Mouse (Mus musculus) cerebellum, adult 11-12 months (tissue): ENCODE data around the gene Pxmp2.

Experiments
- DNase-seq: peaks from one replicate; pipeline ENCODE4 v3.0.0; 2022

Pxmp2 gene

GRCm38 (mm10) chr5:110285770-110286445 is at the start of gene Pxmp2, which contains the start of gene Pole:
Pxmp2 (minus strand) TSS chr5:110286186.
Pole (plus strand) TSS chr5:110286306.
- peak; percentile 80 for DNase-seq

- DNase-seq = no peak
Measured at GRCm38 (mm10) chr5:110330508-110330907, 44.5 kb upstream of the Pxmp2 start.

- no peak for DNase-seq
Measured at GRCm38 (mm10) chr5:110313127-110313526, 27.1 kb upstream of the Pxmp2 start.

DNA sequence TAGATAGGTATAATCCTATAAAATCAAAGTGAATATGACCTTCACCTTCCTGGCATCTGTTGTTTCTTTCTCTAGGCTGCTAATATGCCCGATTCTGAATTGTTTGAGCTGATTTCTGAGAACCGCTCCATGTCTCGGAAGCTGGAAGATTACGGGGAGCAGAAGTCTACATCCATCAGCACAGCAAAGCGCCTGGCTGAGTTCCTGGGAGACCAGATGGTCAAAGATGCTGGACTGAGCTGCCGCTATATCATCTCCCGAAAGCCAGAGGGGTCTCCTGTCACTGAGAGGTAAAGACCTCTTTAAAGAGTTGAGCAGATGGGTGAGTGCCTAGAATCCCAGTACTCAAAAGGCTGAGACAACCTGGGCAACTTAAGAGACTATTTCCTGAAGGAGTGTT is 22.9 kb upstream of the Pxmp2 start:
- peak; percentile 11 for DNase-seq

DNA sequence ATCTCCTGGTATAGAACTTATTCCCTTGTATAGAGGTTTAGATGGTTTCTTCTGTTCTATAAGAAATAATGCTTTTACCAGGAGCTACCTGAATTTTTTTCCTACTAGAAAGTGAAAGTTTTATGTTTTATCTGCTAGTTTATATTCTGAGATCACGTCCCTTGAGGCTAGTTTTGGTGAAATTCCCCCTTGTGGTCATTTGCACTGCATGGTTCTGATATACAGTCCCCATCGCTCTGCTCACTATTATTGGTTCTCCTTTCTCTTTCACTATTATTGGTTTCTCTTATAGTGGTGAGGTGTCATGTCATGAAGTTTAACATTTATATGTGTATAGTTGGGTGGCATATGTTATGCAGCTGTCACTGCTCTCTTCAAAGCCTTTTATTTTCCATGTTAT is 14.6 kb upstream of the Pxmp2 start:
- no peak for DNase-seq

- no peak for DNase-seq
Measured at GRCm38 (mm10) chr5:110296637-110297036, 10.7 kb upstream of the Pxmp2 start.

DNA sequence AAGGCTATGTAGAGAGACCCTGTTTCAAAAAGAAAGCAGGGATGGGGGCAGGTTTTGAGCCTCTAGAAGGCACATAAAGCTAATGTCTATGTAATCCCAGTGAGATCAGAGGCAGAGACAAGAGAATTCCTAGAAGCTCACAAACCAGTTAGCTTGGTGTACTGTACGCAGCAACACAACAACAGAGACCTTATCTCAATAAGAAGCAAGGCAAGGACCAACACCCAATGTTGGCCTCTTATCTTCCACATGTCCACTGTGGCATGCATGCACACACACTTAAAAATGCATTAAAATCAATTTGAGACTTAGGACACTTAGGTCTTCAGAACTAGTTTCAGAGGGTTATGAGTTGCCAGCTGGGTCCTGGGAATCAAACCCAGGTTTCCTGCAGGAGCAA is 5.7 kb upstream of the Pxmp2 start:
- no peak for DNase-seq

DNA sequence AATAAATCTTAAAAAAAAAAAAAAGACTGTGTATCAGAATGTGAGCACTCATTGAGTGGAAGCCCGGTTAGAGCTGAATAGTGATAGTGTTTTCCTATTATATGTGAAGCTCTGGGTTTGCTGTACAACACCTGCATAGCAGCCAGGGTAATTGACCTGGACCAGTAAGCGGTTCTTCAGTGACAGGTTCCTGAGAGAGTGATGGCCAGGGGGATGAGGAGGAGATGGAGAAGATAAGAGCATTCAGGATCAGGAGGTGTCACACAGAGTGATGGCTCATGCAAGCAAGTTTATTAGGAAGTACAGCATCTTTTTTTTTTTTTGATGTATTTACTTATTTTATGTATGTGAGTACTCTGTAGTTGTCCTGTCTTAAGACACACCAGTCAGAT is 1.1 kb upstream of the Pxmp2 start:
- DNase-seq = no peak

GRCm38 (mm10) chr5:110286446-110287083 is 579 bp upstream of the Pxmp2 start:
- DNase-seq = no peak

- DNase-seq = no peak
Measured at GRCm38 (mm10) chr5:110285156-110285555, 830 bp downstream of the Pxmp2 start.

DNA sequence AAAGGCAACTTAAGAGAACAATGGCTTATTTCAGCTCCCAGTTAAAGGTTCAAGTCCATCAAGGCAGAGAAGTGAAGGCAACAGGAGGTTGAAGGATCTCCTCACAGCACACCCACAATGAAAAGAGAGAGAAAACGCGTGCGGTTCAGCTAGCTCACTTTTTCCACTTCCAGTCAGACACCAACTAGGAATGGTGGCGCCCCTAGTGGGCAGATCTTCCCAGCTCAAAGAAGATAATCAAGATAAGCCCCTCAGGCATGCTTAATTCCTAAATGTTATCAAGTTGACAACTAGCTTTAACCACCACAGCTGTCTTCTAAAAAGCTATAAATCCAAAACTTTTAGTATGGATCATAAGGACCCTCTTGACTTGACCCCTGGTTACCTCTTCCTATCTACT is 1.4 kb downstream of the Pxmp2 start:
- no peak for DNase-seq

DNA sequence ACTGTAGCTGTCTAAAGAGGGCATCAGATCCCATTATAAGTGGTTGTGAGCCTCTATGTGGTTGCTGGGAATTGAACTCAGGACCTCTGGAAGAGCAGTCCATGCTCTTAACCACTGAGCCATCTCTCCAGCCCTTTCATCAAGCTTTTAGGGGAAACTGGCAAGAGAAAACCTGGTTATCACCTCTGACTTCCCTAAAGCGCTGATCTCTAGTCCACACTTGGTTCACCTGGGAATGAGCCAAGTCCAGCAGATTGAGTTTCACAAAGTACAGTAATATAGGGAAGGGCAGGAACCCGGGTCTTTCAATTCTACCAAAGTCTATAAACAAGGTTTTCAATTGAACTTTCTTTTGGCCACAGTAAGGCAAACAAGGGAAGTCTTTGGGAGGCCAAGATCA is 4.0 kb downstream of the Pxmp2 start:
- no peak for DNase-seq

GRCm38 (mm10) chr5:110276910-110277309 is 9.1 kb downstream of the Pxmp2 start:
- DNase-seq = no peak

GRCm38 (mm10) chr5:110276391-110276790 is 9.6 kb downstream of the Pxmp2 start:
- DNase-seq = no peak

DNA sequence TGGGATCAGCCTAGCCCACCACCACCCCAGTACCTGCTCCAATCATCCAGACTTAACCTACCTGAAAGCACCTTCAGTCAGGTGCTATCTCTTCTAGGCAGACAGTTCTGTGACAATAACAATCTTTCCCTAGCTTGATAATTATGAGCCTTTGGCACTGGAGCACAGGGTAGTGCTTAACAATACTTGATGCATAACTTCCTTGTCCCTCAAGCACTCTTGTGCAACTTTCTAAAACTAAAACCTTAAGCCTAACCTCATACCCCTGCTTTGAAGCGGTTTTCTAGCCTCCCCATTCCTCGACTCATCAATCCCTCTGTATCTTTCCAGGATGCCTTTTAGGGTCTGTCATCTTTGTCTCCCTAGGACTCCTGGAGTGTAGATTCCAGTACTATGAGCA is 11.1 kb downstream of the Pxmp2 start:
- DNase-seq = no peak

DNA sequence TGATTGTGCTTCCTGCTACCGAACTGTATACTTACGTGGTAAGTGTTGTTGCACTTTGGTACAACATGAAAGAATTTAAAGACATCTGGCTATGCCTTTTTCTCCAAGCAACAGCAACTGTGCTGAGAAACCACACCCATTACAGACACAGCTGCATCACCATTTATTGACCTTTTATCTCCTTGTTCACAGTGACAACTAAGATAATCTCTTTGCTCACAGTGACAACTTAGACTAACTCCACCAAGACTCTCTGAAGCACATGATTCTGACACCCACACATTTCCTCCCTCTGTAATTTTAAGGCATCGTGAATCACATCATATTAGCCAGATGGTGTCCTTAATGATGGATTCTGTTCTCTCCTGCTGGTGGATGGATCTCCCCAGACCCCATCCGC is 11.8 kb downstream of the Pxmp2 start:
- DNase-seq = no peak

GRCm38 (mm10) chr5:110270242-110270641 is 15.7 kb downstream of the Pxmp2 start:
- DNase-seq = peak; percentile 29

DNA sequence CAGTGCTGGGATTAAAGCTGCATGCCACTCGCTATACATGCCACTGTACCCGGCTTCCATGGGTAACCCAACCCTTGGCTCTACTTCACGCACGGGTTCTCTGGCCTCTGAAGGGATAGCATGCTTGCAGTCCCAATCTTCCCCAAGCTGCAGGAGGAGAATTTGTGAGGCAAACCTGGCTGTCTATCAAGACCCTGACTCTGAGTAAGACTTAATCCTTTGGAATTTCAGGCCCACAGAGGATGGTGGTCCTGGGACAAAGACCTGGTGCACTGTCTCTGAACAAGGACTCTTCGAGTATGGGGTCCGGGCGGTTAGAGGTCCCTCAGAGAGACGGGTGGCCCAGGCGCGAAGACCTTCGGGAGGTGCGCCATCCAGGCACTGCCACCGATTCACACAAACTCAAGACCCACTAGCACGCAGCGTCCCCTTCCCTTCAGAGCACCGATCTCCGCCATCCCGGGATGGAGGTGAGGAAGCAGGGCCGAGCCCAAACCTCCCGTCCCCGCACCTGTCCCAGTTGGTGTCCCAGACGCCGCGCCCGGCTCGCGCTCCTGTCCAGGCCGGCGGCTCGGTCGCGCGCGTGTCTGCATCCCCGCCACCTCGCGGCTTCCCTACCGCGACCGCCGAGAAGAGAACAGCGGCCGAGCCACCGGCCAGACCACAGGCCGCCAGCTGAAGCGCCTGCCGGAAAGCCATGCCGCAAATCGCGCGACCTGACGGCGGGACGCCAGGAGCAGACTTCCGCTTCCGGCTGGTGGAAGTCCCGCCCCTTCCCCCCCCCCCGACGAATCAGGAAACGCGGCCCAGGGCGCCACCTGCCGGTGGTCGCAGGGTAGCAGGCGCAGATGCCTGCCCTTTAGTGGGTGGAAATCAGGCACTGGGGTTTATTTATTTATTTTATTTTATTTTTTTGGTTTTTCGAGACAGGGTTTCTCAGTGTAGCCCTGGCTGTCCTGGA is 16.6 kb downstream of the Pxmp2 start, which contains the start of gene Pgam5:
Gene Pgam5, minus strand, starts transcription at position 773 of the 961 bp plus-strand sequence.
- DNase-seq = peak; percentile 86

- no peak for DNase-seq
Measured at GRCm38 (mm10) chr5:110266941-110267340, 19.0 kb downstream of the Pxmp2 start.

- no peak for DNase-seq
Measured at GRCm38 (mm10) chr5:110244091-110244490, 41.9 kb downstream of the Pxmp2 start.

- DNase-seq = no peak
Measured at GRCm38 (mm10) chr5:110232346-110232745, 53.6 kb downstream of the Pxmp2 start.

- DNase-seq = no peak
Measured at GRCm38 (mm10) chr5:110231638-110232037, 54.3 kb downstream of the Pxmp2 start.

DNA sequence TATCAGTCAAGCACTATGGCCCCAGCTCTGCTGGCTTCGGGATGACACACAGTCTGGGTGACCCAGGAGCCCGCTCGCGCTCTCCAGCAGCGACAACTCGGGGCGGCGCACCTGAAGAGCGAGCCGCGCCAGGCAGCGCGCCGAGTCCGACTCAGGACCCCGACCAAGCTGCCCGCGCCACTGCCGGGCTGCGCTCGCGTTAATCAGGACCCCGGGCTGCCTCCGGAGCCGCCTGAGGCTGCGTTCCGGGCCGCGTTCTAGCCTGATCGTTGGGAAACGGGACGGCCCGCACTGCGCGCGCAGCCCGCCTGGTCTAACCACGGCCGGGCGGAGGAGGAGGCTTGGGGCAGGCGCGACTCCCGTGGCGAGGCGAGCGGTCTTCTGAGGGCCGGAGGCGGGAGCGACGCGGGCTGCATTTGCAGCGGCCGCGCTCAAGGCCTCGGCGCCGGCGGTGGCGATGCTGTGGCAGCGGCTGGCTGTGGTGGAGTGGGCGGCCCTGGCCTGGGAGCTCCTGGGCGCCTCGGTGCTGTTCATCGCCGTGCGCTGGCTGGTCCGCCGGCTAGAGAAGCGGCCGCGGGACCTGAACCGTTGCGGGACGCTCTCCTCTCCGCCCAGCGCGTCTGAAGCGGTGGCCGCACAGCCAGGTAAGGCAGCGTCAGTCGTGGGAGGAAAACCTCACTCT is 55.1 kb downstream of the Pxmp2 start, which contains the start of gene Ankle2:
Gene Ankle2, plus strand, starts transcription at position 225 of the 682 bp plus-strand sequence.
- peak; percentile 90 for DNase-seq
